In the genomic region with DNA sequence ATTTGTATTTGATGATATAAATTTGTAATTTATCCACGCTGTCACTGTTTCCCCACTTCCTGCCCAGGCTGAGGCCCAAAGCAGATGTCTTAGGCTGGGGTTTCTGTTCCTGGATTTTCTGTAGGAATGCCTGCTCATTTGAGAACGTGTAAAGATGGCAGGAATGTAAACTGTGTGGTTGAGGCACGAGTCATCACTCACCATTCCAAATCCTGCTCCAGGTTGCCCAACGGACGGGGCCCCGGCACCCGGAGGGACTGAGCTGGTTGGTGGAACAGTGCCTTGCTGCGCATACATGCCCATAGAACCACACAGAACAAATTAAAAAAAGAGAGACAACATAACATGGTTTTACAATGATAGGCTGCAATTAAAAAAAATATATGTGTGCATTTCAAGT, we compare ENCODE assay signal across 16 mouse cellular contexts. TPM values are rescaled to one million over a fixed set of nuclear protein-coding genes. Genes with fewer than 3 reads are reported as not detected.
"Had no signal": no experiment of that assay in that cellular context is flagged by ENCODE, and none has a peak within 500 bp of the region (broad histone marks: within the 10 kb centered on the region; RNA-seq: fewer than 3 reads in every experiment).

No protein-coding gene starts in this region.

- H3K4me2 ChIP-seq: lung, embryonic 15.5 days; midbrain, embryonic 12.5 days; midbrain, embryonic 15.5 days; neural tube, embryonic 12.5 days; stomach, embryonic 15.5 days had no signal

- H3K27me3 ChIP-seq: lung, embryonic 15.5 days; midbrain, embryonic 12.5 days; midbrain, embryonic 15.5 days; neural tube, embryonic 12.5 days; stomach, embryonic 15.5 days had no signal

- H3K4me3 ChIP-seq: lung, embryonic 15.5 days; megakaryocyte, embryonic 14.5 days; midbrain, embryonic 12.5 days; midbrain, embryonic 15.5 days; neural tube, embryonic 12.5 days; stomach, embryonic 15.5 days had no signal

- H3K4me1 ChIP-seq: lung, embryonic 15.5 days; megakaryocyte, embryonic 14.5 days; midbrain, embryonic 12.5 days; midbrain, embryonic 15.5 days; neural tube, embryonic 12.5 days; stomach, embryonic 15.5 days had no signal

- H3K27ac ChIP-seq: lung, embryonic 15.5 days; macrophage; midbrain, embryonic 12.5 days; midbrain, embryonic 15.5 days; neural tube, embryonic 12.5 days; stomach, embryonic 15.5 days; stomach, postnatal 0 days had no signal

- ATAC-seq: lung, postnatal 0 days; midbrain, embryonic 15.5 days had no signal

- H3K9ac ChIP-seq: lung, embryonic 15.5 days; midbrain, embryonic 12.5 days; midbrain, embryonic 15.5 days; neural tube, embryonic 12.5 days; stomach, embryonic 15.5 days had no signal

- H3K36me3 ChIP-seq: lung, embryonic 15.5 days; stomach, embryonic 15.5 days had no signal

- DNase-seq: lung, adult 2 months; lung, postnatal 14 days; lung, postnatal 36 days; right cerebral cortex, postnatal 14 days; thymus, adult 2 months; thymus, postnatal 25 days; thymus, postnatal 4 days had no signal

- H3K9me3 ChIP-seq: lung, embryonic 15.5 days; megakaryocyte, embryonic 14.5 days; midbrain, embryonic 12.5 days; midbrain, embryonic 15.5 days; neural tube, embryonic 12.5 days; stomach, embryonic 15.5 days had no signal

RNA-seq across cellular contexts. Expression of a gene that starts 30.5 kb away (rescaled TPM):
- polyA plus RNA-seq: macrophage had no signal
